ENCODE assay signal across 8 mouse cellular contexts in genomic region chr15:32002950-32003422, GRCm38 (mm10).
A peak's percentile ranks its signal among the peaks of the same experiment; 100 is the strongest.
DNase-seq lines count a peak whose midpoint lies in the region; ATAC-seq lines count a peak whose summit lies in the region.

No protein-coding gene starts in this region.

- no peaks in the 10 kb centered on the region for H3K27me3 ChIP-seq in neural tube, embryonic 14.5 days (ENCODE audit: control insufficient read depth, insufficient read depth, low read length)

- H3K36me3 ChIP-seq in neural tube, embryonic 14.5 days (ENCODE audit: control insufficient read depth, insufficient read depth, low read length) = no peaks in the 10 kb centered on the region

- no peak overlapping the region for H3K4me3 ChIP-seq in neural tube, embryonic 14.5 days (ENCODE audit: low read depth, low read length)

- ATAC-seq in neural tube, embryonic 14.5 days (ENCODE audit: low read depth) = peak; percentile 73; the same call in 1 of the 2 replicates
- no peak for ATAC-seq in activated CD4-positive, CD25-positive, alpha-beta regulatory T cell, adult 4 months

- intact Hi-C loops in heart, postnatal 14 days (cut with DNase I) = no loop called here
- intact Hi-C loops in left cerebral cortex, postnatal 25 days (cut with DNase I) = loop anchor here (2.0 to 5.0 kb wide), 3 partner anchors 204 to 429 kb away; partner anchors contain the start of gene Sema5a

- peak; percentile 93 for DNase-seq in brain, adult 2 months (ENCODE audit: low read depth, low spot score)
- peak; percentile 23 to 45 for DNase-seq in cerebellum, postnatal 36 days
- peak; percentile 29 to 63 for DNase-seq in heart, postnatal 14 days
- peak; percentile 74 to 96 for DNase-seq in left cerebral cortex, postnatal 25 days (ENCODE audit: low spot score in 2 of 2)
- DNase-seq in B cell, adult 2 months = no peak
- DNase-seq in spleen, postnatal 14 days (ENCODE audit: low spot score in 2 of 2) = no peak

- H3K4me1 ChIP-seq in neural tube, embryonic 14.5 days (ENCODE audit: control insufficient read depth, insufficient read depth, low read length) = no peaks in the 10 kb centered on the region

- no peak overlapping the region for H3K27ac ChIP-seq in neural tube, embryonic 14.5 days (ENCODE audit: low read depth, low read length)

- no peak overlapping the region for H3K4me2 ChIP-seq in neural tube, embryonic 14.5 days (ENCODE audit: low read depth, low read length)

- 33% methylated on average over 2 of the region's 2 CpGs for WGBS in neural tube, embryonic 14.5 days

- H3K9ac ChIP-seq in neural tube, embryonic 14.5 days (replicated peaks; ENCODE audit: low read depth, low read length) = no peak overlapping the region

- no peaks in the 10 kb centered on the region for H3K9me3 ChIP-seq in neural tube, embryonic 14.5 days (ENCODE audit: control insufficient read depth, low read length)

Comparison
In these comparisons a context has a peak if more than half of its experiments do, and no peak if none do; other contexts are left out.
1. DNase-seq: peak in brain, adult 2 months (single experiment), cerebellum, postnatal 36 days (2 of 2), heart, postnatal 14 days (2 of 2) and left cerebral cortex, postnatal 25 days (2 of 2); none in B cell, adult 2 months (0 of 2) and spleen, postnatal 14 days (0 of 2).